10 mouse cellular contexts compared by ENCODE assay signal in the genomic region with DNA sequence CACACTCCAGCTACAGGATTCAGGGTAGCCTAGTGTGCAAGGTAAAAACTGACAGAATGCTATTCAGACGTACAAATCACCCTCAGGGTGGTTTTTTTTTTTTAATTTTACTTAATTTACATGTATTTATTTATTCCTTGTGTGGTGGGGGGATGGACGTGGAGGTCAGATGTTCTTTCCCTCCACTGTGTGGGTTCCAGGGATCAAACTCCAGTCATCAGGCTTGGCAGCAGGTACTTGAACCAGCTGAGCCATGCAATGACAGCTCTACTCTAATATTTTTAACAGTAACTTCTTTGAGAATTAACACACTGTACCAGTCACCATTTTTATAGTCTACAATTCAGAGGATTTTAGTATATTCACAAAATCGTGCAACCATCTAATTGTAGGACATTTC.
DNase-seq lines count a peak whose midpoint lies in the region; ATAC-seq and TF ChIP-seq lines count a peak whose summit lies in the region.
"Had no signal": no experiment of that assay in that cellular context is flagged by ENCODE, and none has a peak within 500 bp of the region (broad histone marks: within the 10 kb centered on the region; RNA-seq: fewer than 3 reads in every experiment).

No protein-coding gene starts in this region.

- no peak for TF ChIP-seq CTCF in heart, adult 2 months (IDR thresholded peaks at IDR 0.05)
- TF ChIP-seq CTCF in layer of hippocampus, adult 2 months (conservative IDR thresholded peaks at IDR 0.05) = no peak
- no peak for TF ChIP-seq CTCF in cerebellum, adult 2 months (IDR thresholded peaks at IDR 0.05; ENCODE audit: borderline replicate concordance, insufficient read depth, low read depth, low read length)

- intact Hi-C loops in heart, adult 2 months (cut with DNase I) = loop anchor here (2.0 to 10.0 kb wide), 3 partner anchors 43 to 305 kb away; no protein-coding TSS in a partner anchor
- intact Hi-C loops in heart, postnatal 36 days (cut with DNase I) = loop anchor here (2.0 kb wide), 1 partner anchor 43 kb away; no protein-coding TSS in a partner anchor

- peak overlapping the region; percentile 61 for H3K27ac ChIP-seq in heart, adult 2 months
- H3K27ac ChIP-seq in layer of hippocampus, adult 2 months = peak overlapping the region; percentile 73
- 0 out of 2 replicates have a peak overlapping the region, but pooled peaks have one; percentile 4 for H3K27ac ChIP-seq in embryonic facial prominence, embryonic 14.5 days (replicated peaks; ENCODE audit: low read depth, low read length)
- no peak overlapping the region; the same call in 1 of the 2 replicates for H3K27ac ChIP-seq in cerebellum, adult 2 months (ENCODE audit: insufficient read depth, low read length)
- H3K27ac ChIP-seq: liver, embryonic 14.5 days had no signal

- no peak overlapping the region for H3K4me3 ChIP-seq in heart, adult 2 months
- H3K4me3 ChIP-seq in layer of hippocampus, adult 2 months = no peak overlapping the region
- no peak overlapping the region for H3K4me3 ChIP-seq in embryonic facial prominence, embryonic 14.5 days (ENCODE audit: low read depth, low read length)
- no peak overlapping the region for H3K4me3 ChIP-seq in cerebellum, adult 2 months (replicated peaks; ENCODE audit: insufficient read depth, low read depth, low read length)

- no peak overlapping the region for H3K4me2 ChIP-seq in embryonic facial prominence, embryonic 14.5 days (ENCODE audit: low read depth, low read length)
- H3K4me2 ChIP-seq: heart, embryonic 11.5 days had no signal

- no peaks in the 10 kb centered on the region for H3K9me3 ChIP-seq in embryonic facial prominence, embryonic 14.5 days (ENCODE audit: control insufficient read depth, low read length)

- H3K36me3 ChIP-seq in heart, adult 2 months (ENCODE audit: control insufficient read depth, insufficient read depth, low read length) = peaks cover 8% of the 10 kb centered on the region
- H3K36me3 ChIP-seq in embryonic facial prominence, embryonic 14.5 days (ENCODE audit: control insufficient read depth, insufficient read depth, low read length) = no peaks in the 10 kb centered on the region

- WGBS in heart, adult 2 months = 72% methylated on average over 3 of the region's 3 CpGs
- WGBS in embryonic facial prominence, embryonic 14.5 days = 60% methylated on average over 3 of the region's 3 CpGs
- 64% methylated on average over 3 of the region's 3 CpGs for WGBS in cerebellum, adult 2 months

- no peak for TF ChIP-seq EP300 in heart, adult 2 months (IDR thresholded peaks at IDR 0.05; ENCODE audit: insufficient read depth, low read depth, low read length)

- no peak for DNase-seq in heart, adult 2 months
- DNase-seq in heart, postnatal 36 days = no peak
- DNase-seq in layer of hippocampus, adult 2 months (ENCODE audit: low spot score in 2 of 2) = no peak
- no peak for DNase-seq in layer of hippocampus, adult 18-20 months (ENCODE audit: low spot score in 2 of 2)
- no peak for DNase-seq in embryonic facial prominence, embryonic 14.5 days (ENCODE audit: low spot score)
- peak; percentile 31 for DNase-seq in kidney, postnatal 14 days
- DNase-seq in right cerebral cortex, adult 2 months (ENCODE audit: low spot score in 2 of 2) = no peak
- no peak for DNase-seq in cerebellum, adult 2 months

- H3K9ac ChIP-seq in heart, adult 2 months (ENCODE audit: low read depth, low read length) = no peak overlapping the region
- H3K9ac ChIP-seq in embryonic facial prominence, embryonic 14.5 days (ENCODE audit: low read depth, low read length) = no peak overlapping the region
- H3K9ac ChIP-seq: liver, embryonic 14.5 days had no signal

- TF ChIP-seq POLR2A in heart, adult 2 months (IDR thresholded peaks at IDR 0.05; ENCODE audit: insufficient read depth, low read depth, low read length) = no peak
- TF ChIP-seq POLR2A in cerebellum, adult 2 months (IDR thresholded peaks at IDR 0.05; ENCODE audit: borderline replicate concordance, insufficient read depth, low read length) = no peak

- no peaks in the 10 kb centered on the region for H3K27me3 ChIP-seq in heart, adult 2 months (ENCODE audit: control insufficient read depth, insufficient read depth, low read length)
- H3K27me3 ChIP-seq in embryonic facial prominence, embryonic 14.5 days (replicated peaks; ENCODE audit: control insufficient read depth, insufficient read depth, low read length) = no peaks in the 10 kb centered on the region
- no peaks in the 10 kb centered on the region for H3K27me3 ChIP-seq in cerebellum, adult 2 months (ENCODE audit: control insufficient read depth, insufficient read depth, low read length)

- peaks cover 18% of the 10 kb centered on the region for H3K4me1 ChIP-seq in heart, adult 2 months (ENCODE audit: control insufficient read depth, insufficient read depth, low read length)
- peaks cover 28% of the 10 kb centered on the region for H3K4me1 ChIP-seq in embryonic facial prominence, embryonic 14.5 days (ENCODE audit: control insufficient read depth, insufficient read depth, low read length)
- peaks cover 15% of the 10 kb centered on the region for H3K4me1 ChIP-seq in cerebellum, adult 2 months (ENCODE audit: control insufficient read depth, insufficient read depth, low read length)

- ATAC-seq in embryonic facial prominence, embryonic 14.5 days (ENCODE audit: low read depth) = no peak

- H3K79me2 ChIP-seq in heart, adult 2 months (replicated peaks; ENCODE audit: control insufficient read depth, insufficient read depth, low read length) = no peaks in the 10 kb centered on the region; the same call in none of the 2 replicates
